Mouse (Mus musculus): Measurements from ENCODE around the gene Gm38655. TPM values are rescaled to one million over a fixed set of nuclear protein-coding genes. Genes with fewer than 3 reads are reported as not detected.

Gene Gm38655
- total and polyA plus RNA-seq, 3 experiments = not detected

GRCm38 (mm10) chr17:25164770-25165169, 10.5 kb downstream of the Gm38655 start:
- H3K27ac ChIP-seq (ENCODE audit: insufficient read depth, low read depth) = no peak overlapping the region
- H3K4me2 ChIP-seq (ENCODE audit: insufficient read depth, low read depth, poor library complexity, severe bottlenecking) = no peak overlapping the region
- dilution Hi-C loops (cut with MboI; ENCODE audit: extremely low pct_ligation_motif_present, extremely low pct_unique_long_range_greater_than_20kb, low sequenced_read_pairs) (no loop called here), in situ Hi-C loops (cut with MboI; ENCODE audit: low pct_ligation_motif_present, low pct_unique_long_range_greater_than_20kb, low sequenced_read_pairs) (no loop called here)
- H3K27me3 ChIP-seq (replicated peaks) = peaks cover 40% of the 10 kb centered on the region
- H3K79me2 ChIP-seq (replicated peaks; ENCODE audit: control insufficient read depth, extremely low read depth, insufficient read depth, poor library complexity, severe bottlenecking) = no peaks in the 10 kb centered on the region
- peaks cover 18 to 37% of the 10 kb centered on the region in 2 experiments for H3K36me3 ChIP-seq (replicated peaks in 1 of 2; ENCODE audit: control insufficient read depth in 1 of 2, insufficient read depth in 1 of 2, low read length in 1 of 2)
- no peak overlapping the region for H3K9ac ChIP-seq (ENCODE audit: insufficient read depth, low read depth)
- H3K9me3 ChIP-seq (replicated peaks; ENCODE audit: low read length) = no peaks in the 10 kb centered on the region
- H3K4me3 ChIP-seq (replicated peaks in 1 of 3; ENCODE audit: low read depth in 2 of 3, low read length in 2 of 3, poor library complexity in 1 of 3) = no peak overlapping the region
- no peak for DNase-seq (ENCODE audit: extremely low read depth)
- no peaks in the 10 kb centered on the region for H3K4me1 ChIP-seq (ENCODE audit: control insufficient read depth in 1 of 2, insufficient read depth in 2 of 2)
- no peak for TF ChIP-seq NRF1 (IDR thresholded peaks at IDR 0.05; ENCODE audit: low read depth, low read length)
- TF ChIP-seq ZKSCAN1 (IDR thresholded peaks at IDR 0.05; ENCODE audit: borderline replicate concordance, low read depth, low read length) = no peak
- no peak for TF ChIP-seq BHLHE40 (IDR thresholded peaks at IDR 0.05; ENCODE audit: low read depth, low read length)
- no peak for TF ChIP-seq ELF1 (IDR thresholded peaks at IDR 0.05; ENCODE audit: low read depth, low read length)
- TF ChIP-seq CHD2 (IDR thresholded peaks at IDR 0.05; ENCODE audit: low read length) = no peak
- TF ChIP-seq GABPA (IDR thresholded peaks at IDR 0.05; ENCODE audit: insufficient replicate concordance, low read depth, low read length) = no peak
- no peak for TF ChIP-seq RAD21 (IDR thresholded peaks at IDR 0.05; ENCODE audit: low read depth, low read length)
- TF ChIP-seq RCOR1 (conservative IDR thresholded peaks at IDR 0.05; ENCODE audit: low read depth, low read length) = no peak
- no peak for TF ChIP-seq ZMIZ1 (IDR thresholded peaks at IDR 0.05; ENCODE audit: low read depth, low read length)
- TF ChIP-seq NELFE (IDR thresholded peaks at IDR 0.05; ENCODE audit: low read depth, low read length) = no peak
- no peak for TF ChIP-seq KAT2A (IDR thresholded peaks at IDR 0.05; ENCODE audit: insufficient replicate concordance, low read length)
- no peak for TF ChIP-seq TBP (conservative IDR thresholded peaks at IDR 0.05; ENCODE audit: low read depth, low read length)
- TF ChIP-seq JUN (IDR thresholded peaks at IDR 0.05; ENCODE audit: insufficient read depth, low read depth, low read length) = no peak
- no peak for TF ChIP-seq USF2 (conservative IDR thresholded peaks at IDR 0.05; ENCODE audit: low read depth, low read length)
- TF ChIP-seq MXI1 (IDR thresholded peaks at IDR 0.05; ENCODE audit: low read depth, low read length) = no peak
- TF ChIP-seq E2F4 (IDR thresholded peaks at IDR 0.05; ENCODE audit: insufficient replicate concordance, low read depth, low read length) = no peak
- TF ChIP-seq SIN3A (IDR thresholded peaks at IDR 0.05; ENCODE audit: low read length) = no peak
- no peak for TF ChIP-seq PAX5 (IDR thresholded peaks at IDR 0.05; ENCODE audit: low read length)
- no peak for TF ChIP-seq IRF4 (IDR thresholded peaks at IDR 0.05; ENCODE audit: low read depth, low read length)
- no peak for TF ChIP-seq TCF12 (IDR thresholded peaks at IDR 0.05; ENCODE audit: low read depth, low read length)

- no peak overlapping the region for H3K4me2 ChIP-seq (ENCODE audit: insufficient read depth, low read depth, poor library complexity, severe bottlenecking)
- H3K9ac ChIP-seq (ENCODE audit: insufficient read depth, low read depth) = no peak overlapping the region
- H3K9me3 ChIP-seq (replicated peaks; ENCODE audit: low read length) = no peaks in the 10 kb centered on the region
- peaks cover 23 to 46% of the 10 kb centered on the region in 2 experiments for H3K36me3 ChIP-seq (replicated peaks in 1 of 2; ENCODE audit: control insufficient read depth in 1 of 2, insufficient read depth in 1 of 2, low read length in 1 of 2)
- H3K79me2 ChIP-seq (replicated peaks; ENCODE audit: control insufficient read depth, extremely low read depth, insufficient read depth, poor library complexity, severe bottlenecking) = no peaks in the 10 kb centered on the region
- DNase-seq (ENCODE audit: extremely low read depth) = no peak
- dilution Hi-C loops (cut with MboI; ENCODE audit: extremely low pct_ligation_motif_present, extremely low pct_unique_long_range_greater_than_20kb, low sequenced_read_pairs) = no loop called here
- no peak overlapping the region for H3K4me3 ChIP-seq (replicated peaks in 1 of 3; ENCODE audit: low read depth in 2 of 3, low read length in 2 of 3, poor library complexity in 1 of 3)
- H3K27me3 ChIP-seq (replicated peaks) = peaks cover 27% of the 10 kb centered on the region
- in situ Hi-C loops (cut with MboI; ENCODE audit: low pct_ligation_motif_present, low pct_unique_long_range_greater_than_20kb, low sequenced_read_pairs) = no loop called here
- no peaks in the 10 kb centered on the region for H3K4me1 ChIP-seq (ENCODE audit: control insufficient read depth in 1 of 2, insufficient read depth in 2 of 2)
- H3K27ac ChIP-seq (ENCODE audit: insufficient read depth, low read depth) = no peak overlapping the region
- TF ChIP-seq CHD2 (IDR thresholded peaks at IDR 0.05; ENCODE audit: low read length) (no peak), CTCF (conservative IDR thresholded peaks at IDR 0.05 in 1 of 2, IDR thresholded peaks at IDR 0.05 in 1 of 2; ENCODE audit: low read depth in 2 of 2, low read length in 2 of 2) (no peak), MXI1 (IDR thresholded peaks at IDR 0.05; ENCODE audit: low read depth, low read length) (no peak), SIN3A (IDR thresholded peaks at IDR 0.05; ENCODE audit: low read length) (no peak), ZMIZ1 (IDR thresholded peaks at IDR 0.05; ENCODE audit: low read depth, low read length) (no peak), JUND (conservative IDR thresholded peaks at IDR 0.05; ENCODE audit: low read depth, low read length) (no peak), JUN (IDR thresholded peaks at IDR 0.05; ENCODE audit: insufficient read depth, low read depth, low read length) (no peak), BHLHE40 (IDR thresholded peaks at IDR 0.05; ENCODE audit: low read depth, low read length) (no peak), POLR2AphosphoS2 (IDR thresholded peaks at IDR 0.05; ENCODE audit: low read depth, low read length) (no peak), GABPA (IDR thresholded peaks at IDR 0.05; ENCODE audit: insufficient replicate concordance, low read depth, low read length) (no peak), ELF1 (IDR thresholded peaks at IDR 0.05; ENCODE audit: low read depth, low read length) (no peak), PAX5 (IDR thresholded peaks at IDR 0.05; ENCODE audit: low read length) (no peak), NRF1 (IDR thresholded peaks at IDR 0.05; ENCODE audit: low read depth, low read length) (no peak)
Observed at GRCm38 (mm10) chr17:25163387-25163786, 11.9 kb downstream of the Gm38655 start.

All from CH12.LX (cell line).